Mouse (Mus musculus): Measurements from ENCODE around the gene Thbs1.

Thbs1 gene

GRCm38 (mm10) chr2:118149855-118150563 lies 38.3 kb downstream of the Thbs1 start:
- DNase-seq = peak; percentile 67

DNA sequence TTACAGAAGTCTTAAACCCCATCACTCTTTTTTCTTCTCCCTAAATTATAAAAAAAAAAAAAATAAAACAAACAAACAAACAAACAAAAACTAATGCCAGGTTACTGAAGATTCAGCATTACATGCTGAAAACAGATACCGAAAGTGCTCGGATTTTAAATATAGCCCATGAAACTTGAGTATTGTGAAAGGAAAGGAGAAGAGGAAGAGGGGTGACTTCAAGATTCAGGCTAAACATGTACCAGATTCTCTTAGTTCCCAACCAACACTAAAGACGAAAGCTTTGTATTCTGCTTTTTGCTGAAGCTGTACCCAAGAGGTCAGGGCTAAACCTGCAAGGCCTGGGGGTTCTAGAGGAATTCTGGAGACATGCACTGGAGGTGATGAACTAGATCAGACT lies 46.4 kb downstream of the Thbs1 start:
- no peak for DNase-seq

DNA sequence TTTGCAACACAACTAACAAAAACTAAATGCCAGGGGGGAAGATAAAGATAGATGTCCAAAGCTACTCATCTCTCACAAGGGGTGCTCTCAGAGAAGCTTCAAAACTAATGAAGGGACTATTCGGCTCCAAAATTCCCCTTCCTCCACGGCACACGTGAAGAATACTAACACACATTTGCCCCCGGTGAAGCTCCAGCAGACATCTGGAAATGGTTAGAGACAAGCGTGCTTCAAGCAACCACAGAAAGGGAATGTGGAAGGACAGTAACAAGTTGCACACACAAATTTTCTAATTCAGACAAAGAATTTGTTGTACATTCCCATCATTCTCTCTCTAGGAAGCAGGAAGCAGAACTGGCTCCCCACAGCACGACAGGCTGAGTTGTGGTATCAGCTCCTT lies 47.5 kb downstream of the Thbs1 start:
- no peak for DNase-seq

DNA sequence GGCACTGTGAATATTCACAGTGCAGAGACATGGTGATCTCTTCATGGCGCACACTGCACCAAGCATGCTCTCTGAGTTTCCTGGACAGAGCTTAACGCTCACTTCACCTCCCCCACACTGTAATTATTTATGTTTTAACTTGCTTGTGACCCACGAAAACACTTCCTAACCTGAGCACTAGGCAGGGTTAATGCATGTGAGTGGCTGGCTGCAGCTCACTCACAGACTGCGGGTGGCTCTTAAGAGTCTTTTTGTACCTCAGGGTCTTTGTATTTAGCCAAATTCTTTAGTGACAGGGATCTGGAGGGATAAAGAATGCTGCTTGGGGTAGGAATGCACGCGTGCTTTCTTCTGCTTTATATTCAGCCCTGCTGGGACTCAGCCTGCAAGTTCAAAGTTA lies 48.9 kb downstream of the Thbs1 start:
- DNase-seq = no peak

- no peak for DNase-seq
These were observed 49.3 kb downstream of the Thbs1 start for GRCm38 (mm10) chr2:118160991-118161390.

DNA sequence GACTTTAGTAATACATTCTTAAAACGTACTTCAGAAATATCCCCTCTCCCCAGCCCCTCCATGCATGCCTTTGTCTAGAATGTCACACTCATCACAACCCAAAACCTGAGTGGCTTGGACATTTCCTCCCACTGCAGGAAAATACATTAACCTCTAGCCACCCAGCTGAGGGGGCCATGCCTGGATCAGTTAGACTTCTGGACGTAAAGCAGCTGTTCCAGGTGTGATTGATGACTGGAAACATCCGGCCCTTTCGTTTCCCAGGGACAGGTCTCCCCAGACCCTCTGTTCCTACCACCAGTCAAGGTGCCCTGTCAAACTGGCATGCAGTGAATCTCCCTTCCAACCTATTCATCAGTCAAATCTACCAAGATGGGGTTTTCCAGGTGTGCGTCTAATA lies 50.8 kb downstream of the Thbs1 start:
- no peak for DNase-seq

- no peak for DNase-seq
These were observed 52.5 kb downstream of the Thbs1 start for GRCm38 (mm10) chr2:118164137-118164536.

GRCm38 (mm10) chr2:118165691-118166090 lies 54.0 kb downstream of the Thbs1 start:
- no peak for DNase-seq

DNA sequence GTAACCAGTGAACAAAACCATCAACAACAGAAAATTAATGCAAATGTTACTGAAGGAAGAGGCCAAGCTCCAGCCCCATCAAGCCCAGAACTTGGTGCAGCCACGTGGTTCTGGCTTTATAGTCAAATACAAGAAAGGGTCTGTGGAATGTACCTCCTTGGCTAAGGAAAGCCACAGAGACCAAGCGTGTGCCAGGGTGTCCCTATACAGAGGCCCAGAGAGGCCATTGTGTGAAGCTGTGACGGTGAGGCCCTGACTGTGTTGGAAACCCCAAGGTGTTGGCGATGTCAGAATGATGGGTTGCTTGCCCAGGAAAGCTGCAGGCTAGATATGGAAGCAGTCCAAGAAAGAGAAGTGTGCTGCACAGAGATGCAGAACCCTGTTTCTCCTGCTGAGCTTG lies 56.1 kb downstream of the Thbs1 start:
- DNase-seq = no peak

DNA sequence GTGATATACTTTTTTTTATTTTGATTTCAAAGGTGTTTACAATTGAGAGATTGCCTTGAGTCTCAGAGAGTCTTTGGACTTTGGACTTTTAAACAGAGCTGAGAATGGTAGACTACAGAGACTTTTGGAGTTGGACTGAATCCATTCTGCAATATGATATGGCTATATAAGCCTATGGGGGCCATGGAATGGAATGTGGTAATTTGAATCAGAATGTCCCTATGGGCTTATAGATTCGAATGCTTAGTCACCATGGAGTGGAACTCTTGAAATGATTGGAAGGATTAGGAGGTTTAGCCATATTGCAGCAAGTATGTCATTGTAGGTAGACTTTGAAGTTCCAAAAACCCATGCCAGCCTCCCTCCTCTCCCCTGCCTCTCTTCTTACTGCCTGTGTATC lies 56.5 kb downstream of the Thbs1 start:
- DNase-seq = no peak

DNA sequence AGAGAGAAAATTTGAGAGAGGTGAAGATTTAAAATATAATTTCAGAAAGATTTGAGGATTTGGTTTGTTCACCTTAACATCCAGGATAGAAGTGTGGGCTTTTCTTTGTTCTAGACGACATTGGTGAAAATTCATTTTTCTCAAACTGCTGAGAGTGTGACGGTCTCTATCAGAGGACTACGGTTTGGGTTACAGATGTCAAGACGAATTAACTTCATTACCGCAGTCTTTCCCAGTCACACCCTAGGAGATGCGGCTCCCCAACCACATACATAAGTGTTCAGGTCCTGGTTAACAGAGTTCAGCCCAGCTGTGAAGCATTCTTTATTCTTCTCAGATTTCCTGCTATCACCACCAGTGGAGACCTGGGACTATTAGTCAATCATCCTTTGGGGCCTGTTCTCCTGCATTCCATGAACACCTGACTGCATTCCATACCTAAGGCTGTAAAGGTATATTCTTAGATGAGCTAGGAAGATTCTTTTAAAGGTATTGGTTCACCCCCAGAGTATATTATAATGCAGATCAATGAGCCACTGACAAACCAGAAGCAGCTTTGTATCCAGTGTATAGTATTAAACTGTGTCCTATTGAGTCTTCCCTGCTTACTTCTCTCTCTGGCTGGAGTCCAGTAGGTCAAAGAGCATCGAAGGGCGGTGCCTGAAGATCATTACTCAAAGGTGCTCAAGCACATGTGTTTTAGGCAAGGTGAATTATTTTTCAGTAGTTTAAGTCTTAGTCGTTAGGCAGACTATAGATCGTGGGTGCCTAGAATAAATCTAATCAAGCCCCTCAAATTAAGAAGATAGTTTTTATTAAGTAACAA lies 63.1 kb downstream of the Thbs1 start:
- DNase-seq = no peak

All from cerebellum, adult 8-10 months (tissue).